Mouse (Mus musculus) hindbrain, embryonic 11.5 days (tissue): ENCODE data around the gene Nell1. TPM values are rescaled to one million over a fixed set of nuclear protein-coding genes. Genes with fewer than 3 reads are reported as not detected.

ENCODE experiments used
- ATAC-seq: fragments of 200-750 bp; cut with Nextera tagmentation; 2 replicates; pipeline ENCODE4 v1.8.0; 2017; ENCODE audit warnings: mild to moderate bottlenecking, moderate TSS enrichment, moderate library complexity; ENCODE audit not compliant: low FRiP score
- DNase-seq: peaks from one replicate; pipeline ENCODE4 v3.0.0-alpha.2; 2015; ENCODE audit warnings: low spot score
- H3K27ac ChIP-seq: fragments of 300-500 bp; sonication (generic); 2 replicates; pipeline ENCODE4 v1.5.1; 2014; ENCODE audit warnings: mild to moderate bottlenecking, low read depth, low read length
- H3K27me3 ChIP-seq: fragments of 300-500 bp; sonication (generic); 2 replicates; pipeline ENCODE4 v1.6.1; 2014; ENCODE audit warnings: mild to moderate bottlenecking, low read length, moderate library complexity, mixed read lengths; ENCODE audit not compliant: control insufficient read depth, insufficient read depth
- H3K36me3 ChIP-seq: fragments of 300-500 bp; sonication (generic); 2 replicates; pipeline ENCODE4 v1.6.1; 2014; ENCODE audit warnings: mild to moderate bottlenecking, low read length, moderate library complexity, mixed read lengths; ENCODE audit not compliant: control insufficient read depth, insufficient read depth
- H3K4me1 ChIP-seq: fragments of 300-500 bp; sonication (generic); replicated peaks from 2 replicates; pipeline ENCODE4 v1.6.1; 2014; ENCODE audit warnings: low read length, mixed read lengths; ENCODE audit not compliant: control insufficient read depth, insufficient read depth
- H3K4me2 ChIP-seq: fragments of 300-500 bp; sonication (generic); replicated peaks from 2 replicates; pipeline ENCODE4 v1.6.1; 2014; ENCODE audit warnings: mild to moderate bottlenecking, low read depth, low read length
- H3K4me3 ChIP-seq: fragments of 300-500 bp; sonication (generic); 2 replicates; pipeline ENCODE4 v1.5.1; 2014; ENCODE audit warnings: low read depth, low read length
- H3K9ac ChIP-seq: fragments of 300-500 bp; sonication (generic); 2 replicates; pipeline ENCODE4 v1.6.1; 2014; ENCODE audit warnings: low read depth, low read length
- H3K9me3 ChIP-seq: fragments of 300-500 bp; sonication (generic); 2 replicates; pipeline ENCODE4 v1.6.1; 2016; ENCODE audit warnings: low read length; ENCODE audit not compliant: control insufficient read depth
- WGBS: fragments of 180-500 bp; shearing (Covaris S2); extraction: QIAGEN DNeasy Blood & Tissue Kit; methylation state at CpG from one replicate; pipeline ENCODE4 v1.1.7; 2014; 5-methylcytosine and 5-hydroxymethylcytosine counted together
- polyA plus RNA-seq: library from polyadenylated mRNA; unstranded; fragments of >200 nt; fragmentation: Nextera tagmentation; extraction: Ambion mirVana; gene quantifications from 2 replicates; pipeline ENCODE4 v1.2.1, GENCODE M21; 2014

Gene Nell1
- polyA plus RNA-seq, 1 experiment from 2014 or later, result 3.1 TPM

GRCm38 (mm10) chr7:50675444-50675843, 700.8 kb downstream of the Nell1 start:
- H3K36me3 ChIP-seq, result no peaks in the 10 kb centered on the region
- ATAC-seq (no peak), DNase-seq (no peak)
- no peak overlapping the region for H3K4me2 ChIP-seq
- WGBS, result 81% methylated on average over 1 of the region's 1 CpGs
- no peak overlapping the region for H3K9ac ChIP-seq
- H3K4me3 ChIP-seq, result no peak overlapping the region
- no peak overlapping the region for H3K27ac ChIP-seq
- no peaks in the 10 kb centered on the region for H3K9me3 ChIP-seq
- no peaks in the 10 kb centered on the region for H3K4me1 ChIP-seq
- H3K27me3 ChIP-seq, result no peaks in the 10 kb centered on the region

DNA sequence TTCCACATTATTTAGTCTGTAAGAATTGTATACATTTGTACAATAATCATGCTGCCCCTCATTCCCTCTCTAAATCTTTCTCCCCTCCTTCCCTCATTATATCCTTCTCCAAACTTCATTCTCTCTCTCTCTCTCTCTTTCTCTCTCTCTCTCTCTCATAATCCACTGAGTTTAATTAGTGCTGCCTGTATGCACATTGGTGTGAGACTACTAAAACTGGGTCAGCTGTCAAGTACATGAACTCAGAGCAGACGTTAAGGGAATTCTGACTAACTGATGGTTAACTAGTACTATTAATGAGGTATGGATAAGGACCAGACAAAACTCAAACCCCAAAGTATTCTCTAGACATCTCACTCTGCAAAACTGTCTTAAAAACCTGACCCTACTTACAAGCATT, 702.8 kb downstream of the Nell1 start:
- Histone ChIP-seq H3K9ac (no peak overlapping the region), H3K4me3 (no peak overlapping the region), H3K36me3 (no peaks in the 10 kb centered on the region), H3K27ac (no peak overlapping the region), H3K4me1 (no peaks in the 10 kb centered on the region), H3K9me3 (no peaks in the 10 kb centered on the region), H3K4me2 (no peak overlapping the region), H3K27me3 (no peaks in the 10 kb centered on the region)
- ATAC-seq (no peak), DNase-seq (no peak)
- WGBS, result 73% methylated on average over 1 of the region's 1 CpGs

DNA sequence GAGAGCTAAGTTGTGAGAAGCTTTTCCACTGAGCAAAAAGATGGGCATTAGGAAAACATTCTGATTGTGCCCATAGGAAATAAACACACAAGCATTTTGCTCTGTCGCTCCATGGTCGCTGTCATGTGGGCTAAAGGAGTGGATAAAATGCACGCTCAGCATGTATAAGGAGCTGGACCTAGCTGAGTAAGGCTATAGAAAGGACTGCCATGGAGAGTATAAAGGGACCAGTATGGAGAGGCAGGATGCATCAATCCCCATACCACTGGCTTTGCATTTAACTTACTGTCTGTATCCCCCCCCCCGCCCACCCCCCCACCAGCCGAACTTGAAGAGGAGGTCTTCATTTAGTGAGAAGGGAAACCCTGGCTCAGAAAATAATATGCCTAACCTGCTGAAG, 711.7 kb downstream of the Nell1 start:
- DNase-seq, result no peak
- H3K27ac ChIP-seq, result no peak overlapping the region
- H3K9ac ChIP-seq, result no peak overlapping the region
- ATAC-seq, result no peak
- WGBS, result 95% methylated on average over 5 of the region's 5 CpGs
- H3K4me2 ChIP-seq, result no peak overlapping the region
- H3K36me3 ChIP-seq, result no peaks in the 10 kb centered on the region
- no peaks in the 10 kb centered on the region for H3K4me1 ChIP-seq
- no peak overlapping the region for H3K4me3 ChIP-seq
- no peaks in the 10 kb centered on the region for H3K9me3 ChIP-seq
- no peaks in the 10 kb centered on the region for H3K27me3 ChIP-seq

DNA sequence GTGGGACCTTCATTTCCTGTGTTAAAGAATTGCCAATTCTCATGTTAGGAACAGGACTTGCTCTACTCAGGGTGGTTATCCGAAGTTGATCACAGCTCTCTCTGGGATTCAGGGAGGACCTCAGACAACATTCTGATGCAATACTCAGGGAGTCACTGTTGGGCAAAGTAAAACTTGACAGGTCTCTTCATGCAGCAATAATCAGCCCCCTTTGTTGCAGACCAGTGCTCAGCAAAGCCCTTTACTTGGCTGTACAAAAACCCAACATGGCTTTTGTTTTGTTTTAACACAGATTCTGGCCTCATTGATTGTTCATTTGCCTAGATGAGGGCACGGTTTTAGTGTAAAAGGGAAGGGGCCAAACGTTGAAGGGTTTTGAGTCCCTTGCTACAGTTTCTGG, 750.5 kb downstream of the Nell1 start:
- DNase-seq (peak; percentile 2), ATAC-seq (no peak)
- WGBS, result 31% methylated on average over 3 of the region's 3 CpGs
- H3K9me3 ChIP-seq, result no peaks in the 10 kb centered on the region
- no peak overlapping the region for H3K27ac ChIP-seq
- no peak overlapping the region for H3K4me2 ChIP-seq
- H3K4me1 ChIP-seq, result no peaks in the 10 kb centered on the region
- no peak overlapping the region for H3K4me3 ChIP-seq
- H3K36me3 ChIP-seq, result no peaks in the 10 kb centered on the region
- H3K9ac ChIP-seq, result no peak overlapping the region
- no peaks in the 10 kb centered on the region for H3K27me3 ChIP-seq

GRCm38 (mm10) chr7:50730951-50731350, 756.3 kb downstream of the Nell1 start:
- Histone ChIP-seq H3K27me3 (no peaks in the 10 kb centered on the region), H3K27ac (no peak overlapping the region), H3K9ac (no peak overlapping the region), H3K4me3 (no peak overlapping the region), H3K4me1 (no peaks in the 10 kb centered on the region), H3K36me3 (no peaks in the 10 kb centered on the region), H3K9me3 (no peaks in the 10 kb centered on the region), H3K4me2 (no peak overlapping the region)
- ATAC-seq, result no peak
- 55% methylated on average over 4 of the region's 4 CpGs for WGBS
- peak; percentile 24 for DNase-seq

- no peaks in the 10 kb centered on the region for H3K9me3 ChIP-seq
- H3K9ac ChIP-seq, result no peak overlapping the region
- ATAC-seq (no peak), DNase-seq (no peak)
- WGBS, result 86% methylated on average over 3 of the region's 3 CpGs
- no peak overlapping the region for H3K4me3 ChIP-seq
- no peak overlapping the region for H3K27ac ChIP-seq
- H3K4me1 ChIP-seq, result no peaks in the 10 kb centered on the region
- H3K27me3 ChIP-seq, result no peaks in the 10 kb centered on the region
- no peaks in the 10 kb centered on the region for H3K36me3 ChIP-seq
- H3K4me2 ChIP-seq, result no peak overlapping the region
Measured at GRCm38 (mm10) chr7:50755516-50755915, 780.9 kb downstream of the Nell1 start.

GRCm38 (mm10) chr7:50756409-50756808, 781.7 kb downstream of the Nell1 start:
- Histone ChIP-seq H3K27ac (no peak overlapping the region), H3K9ac (no peak overlapping the region), H3K9me3 (no peaks in the 10 kb centered on the region), H3K4me2 (no peak overlapping the region), H3K36me3 (no peaks in the 10 kb centered on the region), H3K4me1 (no peaks in the 10 kb centered on the region), H3K27me3 (no peaks in the 10 kb centered on the region), H3K4me3 (no peak overlapping the region)
- DNase-seq (no peak), ATAC-seq (no peak)
- WGBS, result 93% methylated on average over 5 of the region's 5 CpGs

- no peaks in the 10 kb centered on the region for H3K4me1 ChIP-seq
- H3K27me3 ChIP-seq, result no peaks in the 10 kb centered on the region
- H3K4me3 ChIP-seq, result no peak overlapping the region
- H3K27ac ChIP-seq, result no peak overlapping the region
- H3K9ac ChIP-seq, result no peak overlapping the region
- ATAC-seq (no peak), DNase-seq (no peak)
- H3K36me3 ChIP-seq, result no peaks in the 10 kb centered on the region
- no peak overlapping the region for H3K4me2 ChIP-seq
- H3K9me3 ChIP-seq, result no peaks in the 10 kb centered on the region
Measured at GRCm38 (mm10) chr7:50773516-50773915, 798.9 kb downstream of the Nell1 start.

DNA sequence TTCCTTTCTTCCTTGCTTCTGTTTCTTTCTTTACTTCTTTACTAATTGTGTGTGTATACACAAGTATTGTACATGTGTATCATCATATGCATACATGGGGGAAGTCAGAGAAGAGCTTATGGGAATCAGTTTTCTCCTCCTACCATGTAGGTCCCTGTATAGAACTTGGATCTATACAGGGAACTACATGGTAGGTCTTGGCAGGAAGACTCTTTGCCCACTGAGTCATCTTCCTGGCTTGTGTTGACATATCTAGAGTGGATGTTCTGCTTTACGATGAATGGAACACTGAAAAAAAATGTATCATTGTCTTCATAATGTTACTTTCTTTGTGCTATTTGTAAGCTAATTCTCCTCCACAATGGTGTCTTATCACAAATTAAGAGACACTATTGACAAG, 806.4 kb downstream of the Nell1 start:
- Histone ChIP-seq H3K4me1 (no peaks in the 10 kb centered on the region), H3K9me3 (no peaks in the 10 kb centered on the region), H3K36me3 (no peaks in the 10 kb centered on the region), H3K27ac (no peak overlapping the region), H3K4me2 (no peak overlapping the region), H3K27me3 (no peaks in the 10 kb centered on the region), H3K9ac (no peak overlapping the region), H3K4me3 (no peak overlapping the region)
- WGBS, result 92% methylated on average over 1 of the region's 1 CpGs
- no peak for DNase-seq
- no peak for ATAC-seq
